Mouse (Mus musculus) olfactory bulb, adult 2 months (tissue): ENCODE results near the gene Il9r.

Source experiments
- CTCF ChIP-seq: fragments of 200-500 bp; IDR thresholded peaks from 2 replicates; pipeline ENCODE4 v1.5.1; 2012; ENCODE audit warnings: low read depth, mild to moderate bottlenecking, low read length, moderate library complexity; ENCODE audit not compliant: insufficient read depth
- POLR2A ChIP-seq: fragments of 200-500 bp; IDR thresholded peaks from 2 replicates; pipeline ENCODE4 v1.6.1; 2012; ENCODE audit warnings: mild to moderate bottlenecking, low read depth, low read length, moderate library complexity; ENCODE audit not compliant: insufficient read depth

GRCm38 (mm10) chr11:32205058-32205873 lies 5.2 kb upstream of the Il9r start, which contains the start of gene Snrnp25:
- TF ChIP-seq CTCF = peak; percentile 35; the same call in 1 of the 2 replicates
- peak; percentile 41; the same call in 1 of the 2 replicates for TF ChIP-seq POLR2A
